Mouse (Mus musculus) neural tube, embryonic 13.5 days (tissue): Measurements from ENCODE around the gene Nap1l4. TPM values are rescaled to one million over a fixed set of nuclear protein-coding genes. Genes with fewer than 3 reads are reported as not detected.

ENCODE experiments used
- ATAC-seq: fragments of 200-750 bp; cut with Nextera tagmentation; 2 replicates; pipeline ENCODE4 v1.8.0; 2017; ENCODE audit warnings: low read depth, mild to moderate bottlenecking, moderate TSS enrichment, moderate library complexity
- H3K27ac ChIP-seq: fragments of 300-500 bp; sonication (generic); replicated peaks from 2 replicates; pipeline ENCODE4 v1.5.1; 2015; ENCODE audit warnings: moderate library complexity, mild to moderate bottlenecking, inconsistent platforms
- H3K27me3 ChIP-seq: fragments of 300-500 bp; sonication (generic); 2 replicates; pipeline ENCODE4 v1.6.1; 2015; ENCODE audit warnings: mild to moderate bottlenecking, inconsistent platforms
- H3K36me3 ChIP-seq: fragments of 300-500 bp; sonication (generic); 2 replicates; pipeline ENCODE4 v1.6.1; 2015; ENCODE audit warnings: mild to moderate bottlenecking, inconsistent platforms
- H3K4me1 ChIP-seq: fragments of 300-500 bp; sonication (generic); replicated peaks from 2 replicates; pipeline ENCODE4 v1.6.1; 2015; ENCODE audit warnings: inconsistent platforms
- H3K4me2 ChIP-seq: fragments of 300-500 bp; sonication (generic); 2 replicates; pipeline ENCODE4 v1.6.1; 2015; ENCODE audit warnings: inconsistent platforms, mild to moderate bottlenecking, moderate library complexity
- H3K4me3 ChIP-seq: fragments of 300-500 bp; sonication (generic); 2 replicates; pipeline ENCODE4 v1.5.1; 2015; ENCODE audit warnings: mild to moderate bottlenecking, inconsistent platforms
- H3K9ac ChIP-seq: fragments of 300-500 bp; sonication (generic); 2 replicates; pipeline ENCODE4 v1.6.1; 2015; ENCODE audit warnings: moderate library complexity, mild to moderate bottlenecking, inconsistent platforms
- H3K9me3 ChIP-seq: fragments of 300-500 bp; sonication (generic); 2 replicates; pipeline ENCODE4 v1.6.1; 2016; ENCODE audit warnings: inconsistent platforms
- WGBS: fragments of 180-500 bp; shearing (Covaris S2); methylation state at CpG from one replicate; pipeline ENCODE4 v1.1.7; 2015; 5-methylcytosine and 5-hydroxymethylcytosine counted together
- polyA plus RNA-seq: library from polyadenylated mRNA; unstranded; fragments of >200 nt; fragmentation: Nextera tagmentation; extraction: Ambion mirVana; gene quantifications from 2 replicates; pipeline ENCODE4 v1.2.1, GENCODE M21; 2015

Nap1l4 gene
- polyA plus RNA-seq, 1 experiment from 2014 or later, result 310 TPM

- Histone ChIP-seq H3K9me3 (no peaks in the 10 kb centered on the region), H3K4me3 (no peak overlapping the region), H3K4me1 (no peaks in the 10 kb centered on the region), H3K27me3 (no peaks in the 10 kb centered on the region), H3K27ac (no peak overlapping the region), H3K9ac (no peak overlapping the region), H3K36me3 (peaks cover 68% of the 10 kb centered on the region), H3K4me2 (no peak overlapping the region)
- WGBS, result 92% methylated on average over 10 of the region's 10 CpGs
- no peak for ATAC-seq
These were observed 35.0 kb downstream of the Nap1l4 start for GRCm38 (mm10) chr7:143513763-143514415.

GRCm38 (mm10) chr7:143511335-143511712 lies 37.6 kb downstream of the Nap1l4 start:
- Histone ChIP-seq H3K9me3 (no peaks in the 10 kb centered on the region), H3K4me1 (no peaks in the 10 kb centered on the region), H3K4me3 (no peak overlapping the region), H3K36me3 (peaks cover 42% of the 10 kb centered on the region), H3K4me2 (no peak overlapping the region), H3K27me3 (peaks cover 2% of the 10 kb centered on the region; the same call in 1 of the 2 replicates), H3K9ac (no peak overlapping the region), H3K27ac (no peak overlapping the region)
- no peak for ATAC-seq

- H3K36me3 ChIP-seq, result peaks cover 37% of the 10 kb centered on the region
- WGBS, result 93% methylated on average over 3 of the region's 3 CpGs
- H3K27me3 ChIP-seq, result peaks cover 4% of the 10 kb centered on the region; the same call in 1 of the 2 replicates
- ATAC-seq, result no peak
- H3K27ac ChIP-seq, result no peak overlapping the region
- H3K4me1 ChIP-seq, result no peaks in the 10 kb centered on the region
- no peak overlapping the region for H3K9ac ChIP-seq
- H3K4me3 ChIP-seq, result no peak overlapping the region
- H3K4me2 ChIP-seq, result no peak overlapping the region
- no peaks in the 10 kb centered on the region for H3K9me3 ChIP-seq
These were observed 38.1 kb downstream of the Nap1l4 start for GRCm38 (mm10) chr7:143510593-143511334.

- H3K9ac ChIP-seq, result no peak overlapping the region
- 79% methylated on average over 1 of the region's 1 CpGs for WGBS
- no peak overlapping the region for H3K4me2 ChIP-seq
- peaks cover 13% of the 10 kb centered on the region for H3K27me3 ChIP-seq
- no peak overlapping the region for H3K4me3 ChIP-seq
- no peaks in the 10 kb centered on the region for H3K9me3 ChIP-seq
- H3K36me3 ChIP-seq, result peaks cover 25% of the 10 kb centered on the region
- H3K27ac ChIP-seq, result no peak overlapping the region
- no peak for ATAC-seq
- no peaks in the 10 kb centered on the region for H3K4me1 ChIP-seq
These were observed 39.3 kb downstream of the Nap1l4 start for GRCm38 (mm10) chr7:143509566-143509965.

- Histone ChIP-seq H3K9me3 (no peaks in the 10 kb centered on the region), H3K4me3 (no peak overlapping the region), H3K4me2 (no peak overlapping the region), H3K4me1 (peaks cover 14% of the 10 kb centered on the region), H3K36me3 (0 out of 2 replicates have a peak, but pooled peaks cover 5% of the 10 kb centered on the region), H3K27ac (no peak overlapping the region), H3K27me3 (peaks cover 42% of the 10 kb centered on the region), H3K9ac (no peak overlapping the region)
- 27% methylated on average over 7 of the region's 7 CpGs for WGBS
- ATAC-seq, result no peak
These were observed 42.2 kb downstream of the Nap1l4 start for GRCm38 (mm10) chr7:143506675-143507074.

- peaks cover 18% of the 10 kb centered on the region for H3K4me1 ChIP-seq
- no peaks in the 10 kb centered on the region for H3K9me3 ChIP-seq
- no peak overlapping the region for H3K4me2 ChIP-seq
- no peak overlapping the region for H3K9ac ChIP-seq
- H3K27me3 ChIP-seq, result peaks cover 46% of the 10 kb centered on the region
- H3K27ac ChIP-seq, result no peak overlapping the region
- no peak for ATAC-seq
- no peak overlapping the region for H3K4me3 ChIP-seq
- H3K36me3 ChIP-seq, result 0 out of 2 replicates have a peak, but pooled peaks cover 5% of the 10 kb centered on the region
- 71% methylated on average over 7 of the region's 7 CpGs for WGBS
These were observed 42.6 kb downstream of the Nap1l4 start for GRCm38 (mm10) chr7:143506271-143506670.

- H3K9ac ChIP-seq, result no peak overlapping the region
- H3K27ac ChIP-seq, result no peak overlapping the region
- peaks cover 18% of the 10 kb centered on the region for H3K4me1 ChIP-seq
- WGBS, result 30% methylated on average over 11 of the region's 11 CpGs
- 0 out of 2 replicates have a peak, but pooled peaks cover 5% of the 10 kb centered on the region for H3K36me3 ChIP-seq
- ATAC-seq, result no peak
- no peak overlapping the region for H3K4me2 ChIP-seq
- H3K27me3 ChIP-seq, result peaks cover 51% of the 10 kb centered on the region
- H3K4me3 ChIP-seq, result no peak overlapping the region
- no peaks in the 10 kb centered on the region for H3K9me3 ChIP-seq
These were observed 43.1 kb downstream of the Nap1l4 start for GRCm38 (mm10) chr7:143505823-143506222.

- Histone ChIP-seq H3K4me2 (no peak overlapping the region), H3K27me3 (peaks cover 55% of the 10 kb centered on the region), H3K4me1 (peaks cover 18% of the 10 kb centered on the region), H3K36me3 (0 out of 2 replicates have a peak, but pooled peaks cover 5% of the 10 kb centered on the region), H3K9me3 (no peaks in the 10 kb centered on the region), H3K4me3 (no peak overlapping the region), H3K9ac (no peak overlapping the region), H3K27ac (no peak overlapping the region)
- ATAC-seq, result no peak
- WGBS, result 93% methylated on average over 2 of the region's 2 CpGs
These were observed 43.5 kb downstream of the Nap1l4 start for GRCm38 (mm10) chr7:143505411-143505810.

- ATAC-seq, result no peak
- WGBS, result 86% methylated on average over 6 of the region's 6 CpGs
These were observed 45.0 kb downstream of the Nap1l4 start for GRCm38 (mm10) chr7:143503926-143504325.

GRCm38 (mm10) chr7:143502418-143503200 lies 46.3 kb downstream of the Nap1l4 start, which contains the start of gene Phlda2:
Gene Phlda2 (minus strand): TSS chr7:143503150.
- WGBS, result 3% methylated on average over 51 of the region's 51 CpGs
- Histone ChIP-seq H3K9ac (peak within 1 kb of the TSS; percentile 34; the same call in 1 of the 2 replicates), H3K27me3 (peaks cover 74% of the 10 kb centered on the region)

More at GRCm38 (mm10) chr7:143503926-143504325, 45.0 kb downstream of the Nap1l4 start:
- Histone ChIP-seq H3K9me3 (no peaks in the 10 kb centered on the region), H3K4me2 (no peak overlapping the region), H3K27ac (no peak overlapping the region), H3K9ac (no peak overlapping the region), H3K4me1 (peaks cover 18% of the 10 kb centered on the region), H3K27me3 (peaks cover 70% of the 10 kb centered on the region), H3K36me3 (no peaks in the 10 kb centered on the region), H3K4me3 (no peak overlapping the region)

GRCm38 (mm10) chr7:143501643-143502417 lies 47.1 kb downstream of the Nap1l4 start:
- Histone ChIP-seq H3K27ac (no peak overlapping the region), H3K4me2 (peak overlapping the region; percentile 68), H3K4me1 (peaks cover 18% of the 10 kb centered on the region), H3K4me3 (peak overlapping the region; percentile 42), H3K36me3 (no peaks in the 10 kb centered on the region), H3K9ac (peak overlapping the region; percentile 34), H3K27me3 (peaks cover 75% of the 10 kb centered on the region), H3K9me3 (no peaks in the 10 kb centered on the region)
- 4% methylated on average over 55 of the region's 55 CpGs for WGBS
- ATAC-seq, result 0 out of 2 replicates have a peak, but pooled peaks have one; percentile 10

More at GRCm38 (mm10) chr7:143502418-143503200, 46.3 kb downstream of the Nap1l4 start, which contains the start of gene Phlda2:
- Histone ChIP-seq H3K27ac (no peak within 1 kb of the TSS), H3K4me1 (peaks cover 18% of the 10 kb centered on the region), H3K36me3 (no peaks in the 10 kb centered on the region), H3K4me3 (peak within 1 kb of the TSS; percentile 42), H3K9me3 (no peaks in the 10 kb centered on the region), H3K4me2 (peak within 1 kb of the TSS; percentile 68)
- 0 out of 2 replicates have a peak, but pooled peaks have one; percentile 16 for ATAC-seq
